Mouse (Mus musculus) neural tube, embryonic 13.5 days (tissue): ENCODE measurements at regions not wholly inside any gene's neighbourhood (a gene's known extent, or its start where the extent isn't known, plus 50 kb on each side); places are given as distances from the start of the nearest gene placed in this dataset.

ENCODE experiments used
- ATAC-seq: fragments of 200-750 bp; cut with Nextera tagmentation; 2 replicates; pipeline ENCODE4 v1.8.0; 2017; ENCODE audit warnings: low read depth, mild to moderate bottlenecking, moderate TSS enrichment, moderate library complexity
- H3K27ac ChIP-seq: fragments of 300-500 bp; sonication (generic); replicated peaks from 2 replicates; pipeline ENCODE4 v1.5.1; 2015; ENCODE audit warnings: moderate library complexity, mild to moderate bottlenecking, inconsistent platforms
- H3K27me3 ChIP-seq: fragments of 300-500 bp; sonication (generic); 2 replicates; pipeline ENCODE4 v1.6.1; 2015; ENCODE audit warnings: mild to moderate bottlenecking, inconsistent platforms
- H3K36me3 ChIP-seq: fragments of 300-500 bp; sonication (generic); 2 replicates; pipeline ENCODE4 v1.6.1; 2015; ENCODE audit warnings: mild to moderate bottlenecking, inconsistent platforms
- H3K4me1 ChIP-seq: fragments of 300-500 bp; sonication (generic); replicated peaks from 2 replicates; pipeline ENCODE4 v1.6.1; 2015; ENCODE audit warnings: inconsistent platforms
- H3K4me2 ChIP-seq: fragments of 300-500 bp; sonication (generic); 2 replicates; pipeline ENCODE4 v1.6.1; 2015; ENCODE audit warnings: inconsistent platforms, mild to moderate bottlenecking, moderate library complexity
- H3K4me3 ChIP-seq: fragments of 300-500 bp; sonication (generic); 2 replicates; pipeline ENCODE4 v1.5.1; 2015; ENCODE audit warnings: mild to moderate bottlenecking, inconsistent platforms
- H3K9ac ChIP-seq: fragments of 300-500 bp; sonication (generic); 2 replicates; pipeline ENCODE4 v1.6.1; 2015; ENCODE audit warnings: moderate library complexity, mild to moderate bottlenecking, inconsistent platforms
- H3K9me3 ChIP-seq: fragments of 300-500 bp; sonication (generic); 2 replicates; pipeline ENCODE4 v1.6.1; 2016; ENCODE audit warnings: inconsistent platforms
- WGBS: fragments of 180-500 bp; shearing (Covaris S2); methylation state at CpG from one replicate; pipeline ENCODE4 v1.1.7; 2015; 5-methylcytosine and 5-hydroxymethylcytosine counted together

- Histone ChIP-seq H3K4me1 (0 out of 2 replicates have a peak, but pooled peaks cover 7% of the 10 kb centered on the region), H3K4me2 (no peak overlapping the region), H3K27ac (no peak overlapping the region), H3K36me3 (no peaks in the 10 kb centered on the region), H3K4me3 (no peak overlapping the region), H3K9ac (no peak overlapping the region), H3K9me3 (no peaks in the 10 kb centered on the region), H3K27me3 (no peaks in the 10 kb centered on the region)
- no peak for ATAC-seq
- WGBS = 26% methylated on average over 8 of the region's 8 CpGs
These were observed 77.1 kb upstream of the Gjb5 start for GRCm38 (mm10) chr4:127435076-127435475.

GRCm38 (mm10) chr4:127430237-127430636 lies 72.3 kb upstream of the Gjb5 start:
- Histone ChIP-seq H3K36me3 (no peaks in the 10 kb centered on the region), H3K27me3 (no peaks in the 10 kb centered on the region), H3K9ac (no peak overlapping the region), H3K4me2 (no peak overlapping the region), H3K4me1 (0 out of 2 replicates have a peak, but pooled peaks cover 4% of the 10 kb centered on the region), H3K9me3 (0 out of 2 replicates have a peak, but pooled peaks cover 3% of the 10 kb centered on the region), H3K4me3 (no peak overlapping the region), H3K27ac (no peak overlapping the region)
- ATAC-seq = no peak
- WGBS = 0% methylated on average over 1 of the region's 1 CpGs

- Histone ChIP-seq H3K27ac (no peak overlapping the region), H3K4me2 (no peak overlapping the region), H3K27me3 (no peaks in the 10 kb centered on the region), H3K4me3 (no peak overlapping the region), H3K9me3 (0 out of 2 replicates have a peak, but pooled peaks cover 3% of the 10 kb centered on the region), H3K4me1 (0 out of 2 replicates have a peak, but pooled peaks cover 4% of the 10 kb centered on the region), H3K9ac (no peak overlapping the region), H3K36me3 (no peaks in the 10 kb centered on the region)
- no peak for ATAC-seq
- 81% methylated on average over 1 of the region's 1 CpGs for WGBS
These were observed 71.8 kb upstream of the Gjb5 start for GRCm38 (mm10) chr4:127429748-127430147.

DNA sequence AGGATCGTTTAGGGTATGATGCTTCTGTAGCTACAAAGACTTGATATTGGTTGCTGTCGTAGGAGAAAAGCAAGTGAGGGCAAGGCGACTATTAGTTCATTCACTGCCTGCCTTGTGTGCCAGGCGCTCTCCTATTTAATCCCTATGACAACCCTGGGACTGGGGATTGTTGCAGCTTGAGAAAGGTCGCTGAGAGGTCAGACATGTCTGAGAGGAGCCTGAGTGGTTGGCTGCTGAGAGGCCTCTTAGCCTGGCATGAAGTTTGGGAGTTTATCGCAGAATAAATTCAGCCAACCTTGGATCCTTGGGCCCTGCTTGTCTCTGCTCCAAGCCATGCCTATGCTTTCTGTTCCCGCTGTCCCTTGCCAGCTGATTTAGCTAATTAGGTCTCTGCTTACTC lies 65.9 kb upstream of the Gjb5 start:
- no peaks in the 10 kb centered on the region for H3K36me3 ChIP-seq
- H3K4me3 ChIP-seq = no peak overlapping the region
- 0 out of 2 replicates have a peak, but pooled peaks cover 3% of the 10 kb centered on the region for H3K9me3 ChIP-seq
- no peak overlapping the region for H3K9ac ChIP-seq
- no peaks in the 10 kb centered on the region for H3K27me3 ChIP-seq
- H3K27ac ChIP-seq = no peak overlapping the region
- H3K4me2 ChIP-seq = no peak overlapping the region
- 57% methylated on average over 7 of the region's 7 CpGs for WGBS
- ATAC-seq = no peak
- H3K4me1 ChIP-seq = peaks cover 24% of the 10 kb centered on the region

GRCm38 (mm10) chr4:127421927-127422450 lies 64.0 kb upstream of the Gjb5 start:
- WGBS = 85% methylated on average over 6 of the region's 6 CpGs
- Histone ChIP-seq H3K9ac (no peak overlapping the region), H3K9me3 (0 out of 2 replicates have a peak, but pooled peaks cover under 1% of the 10 kb centered on the region), H3K27ac (no peak overlapping the region), H3K27me3 (no peaks in the 10 kb centered on the region), H3K4me3 (no peak overlapping the region), H3K4me2 (no peak overlapping the region), H3K4me1 (peaks cover 42% of the 10 kb centered on the region), H3K36me3 (no peaks in the 10 kb centered on the region)
- no peak for ATAC-seq

DNA sequence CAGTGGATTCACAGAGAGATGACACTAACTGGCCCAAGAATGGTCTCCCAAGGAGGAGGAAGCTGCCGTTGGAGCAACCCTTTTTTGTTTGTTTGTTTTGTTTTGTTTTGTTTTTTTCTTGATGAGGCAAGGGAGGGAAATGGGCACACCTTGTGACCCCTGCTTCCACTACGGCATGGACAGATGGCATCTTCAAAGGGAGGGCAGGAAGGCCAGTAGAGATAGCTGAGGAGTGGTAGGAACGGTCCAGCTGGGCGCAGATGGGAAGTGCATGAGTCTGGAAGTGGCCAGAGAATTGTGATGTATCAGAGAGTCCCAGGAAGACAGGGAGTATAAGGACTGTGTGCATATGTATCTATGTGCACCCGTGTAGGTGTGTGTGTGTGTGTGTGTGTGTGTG lies 63.1 kb upstream of the Gjb5 start:
- Histone ChIP-seq H3K4me2 (no peak overlapping the region), H3K36me3 (no peaks in the 10 kb centered on the region), H3K4me1 (peaks cover 49% of the 10 kb centered on the region), H3K27ac (no peak overlapping the region), H3K9me3 (no peaks in the 10 kb centered on the region), H3K27me3 (no peaks in the 10 kb centered on the region), H3K4me3 (no peak overlapping the region), H3K9ac (no peak overlapping the region)
- WGBS = 81% methylated on average over 5 of the region's 5 CpGs
- no peak for ATAC-seq

- peak; percentile 34 for ATAC-seq
- Histone ChIP-seq H3K9me3 (no peaks in the 10 kb centered on the region), H3K27me3 (no peaks in the 10 kb centered on the region), H3K4me3 (no peak overlapping the region), H3K27ac (peak overlapping the region; percentile 91), H3K36me3 (no peaks in the 10 kb centered on the region), H3K9ac (peak overlapping the region; percentile 47), H3K4me2 (peak overlapping the region; percentile 38), H3K4me1 (peaks cover 56% of the 10 kb centered on the region)
- WGBS = 15% methylated on average over 8 of the region's 8 CpGs
These were observed 61.8 kb upstream of the Gjb5 start for GRCm38 (mm10) chr4:127419786-127420120.

GRCm38 (mm10) chr4:127419062-127419785 lies 61.2 kb upstream of the Gjb5 start:
- peak; percentile 89 for ATAC-seq
- no peaks in the 10 kb centered on the region for H3K9me3 ChIP-seq
- no peak overlapping the region for H3K4me3 ChIP-seq
- no peaks in the 10 kb centered on the region for H3K36me3 ChIP-seq
- 8% methylated on average over 22 of the region's 22 CpGs for WGBS
- peak overlapping the region; percentile 91 for H3K27ac ChIP-seq
- peak overlapping the region; percentile 38 for H3K4me2 ChIP-seq
- H3K4me1 ChIP-seq = peaks cover 61% of the 10 kb centered on the region
- peak overlapping the region; percentile 47 for H3K9ac ChIP-seq
- H3K27me3 ChIP-seq = no peaks in the 10 kb centered on the region

- Histone ChIP-seq H3K4me3 (no peak overlapping the region), H3K9ac (no peak overlapping the region), H3K36me3 (no peaks in the 10 kb centered on the region), H3K27ac (peak overlapping the region; percentile 3; the same call in 1 of the 2 replicates), H3K4me2 (no peak overlapping the region), H3K27me3 (no peaks in the 10 kb centered on the region), H3K4me1 (peaks cover 58% of the 10 kb centered on the region), H3K9me3 (no peaks in the 10 kb centered on the region)
- ATAC-seq = no peak
- WGBS = 43% methylated on average over 7 of the region's 7 CpGs
These were observed 58.9 kb upstream of the Gjb5 start for GRCm38 (mm10) chr4:127416906-127417305.

- no peaks in the 10 kb centered on the region for H3K9me3 ChIP-seq
- no peak overlapping the region for H3K4me2 ChIP-seq
- no peaks in the 10 kb centered on the region for H3K27me3 ChIP-seq
- peaks cover 41% of the 10 kb centered on the region for H3K4me1 ChIP-seq
- ATAC-seq = no peak
- no peak overlapping the region for H3K9ac ChIP-seq
- 37% methylated on average over 14 of the region's 14 CpGs for WGBS
- no peaks in the 10 kb centered on the region for H3K36me3 ChIP-seq
- H3K27ac ChIP-seq = peak overlapping the region; percentile 49
- H3K4me3 ChIP-seq = no peak overlapping the region
These were observed 56.3 kb upstream of the Gjb5 start for GRCm38 (mm10) chr4:127413997-127414964.
